Mouse (Mus musculus) cerebellum, adult 2 months (tissue): ENCODE data around the gene 0610030E20Rik. TPM values are rescaled to one million over a fixed set of nuclear protein-coding genes. Genes with fewer than 3 reads are reported as not detected.

Source experiments
- DNase-seq, 2 experiments: peaks; one replicate each; pipeline ENCODE4 v3.0.0; 2021
- H3K27ac ChIP-seq: fragments of 200-500 bp; 2 replicates; pipeline ENCODE4 v1.5.1; 2012; ENCODE audit warnings: low read length, control low read depth, inconsistent platforms; ENCODE audit not compliant: insufficient read depth
- H3K27me3 ChIP-seq: fragments of 200-500 bp; 2 replicates; pipeline ENCODE4 v1.6.1; 2012; ENCODE audit warnings: inconsistent platforms, mild to moderate bottlenecking, low read length, moderate library complexity; ENCODE audit not compliant: control insufficient read depth, insufficient read depth
- H3K4me1 ChIP-seq: fragments of 200-500 bp; 2 replicates; pipeline ENCODE4 v1.6.1; 2011; ENCODE audit warnings: low read length; ENCODE audit not compliant: control insufficient read depth, insufficient read depth
- H3K4me3 ChIP-seq: fragments of 200-500 bp; replicated peaks from 2 replicates; pipeline ENCODE3; 2011; ENCODE audit warnings: mild to moderate bottlenecking, low read depth, low read length, control low read depth; ENCODE audit not compliant: insufficient read depth
- CTCF ChIP-seq: fragments of 200-500 bp; IDR thresholded peaks from 2 replicates; pipeline ENCODE4 v1.5.1; 2011; ENCODE audit warnings: low read depth, mild to moderate bottlenecking, control low read depth, low read length, moderate library complexity, borderline replicate concordance; ENCODE audit not compliant: insufficient read depth
- POLR2A ChIP-seq: fragments of 200-500 bp; IDR thresholded peaks from 2 replicates; pipeline ENCODE4 v1.6.1; 2011; ENCODE audit warnings: low read length, control low read depth, borderline replicate concordance; ENCODE audit not compliant: insufficient read depth
- WGBS: fragments of 180-500 bp; shearing (Covaris S2); methylation state at CpG from one replicate; pipeline ENCODE4 v1.1.7; 2018; 5-methylcytosine and 5-hydroxymethylcytosine counted together
- polyA plus RNA-seq: library from polyadenylated mRNA; depleted of rRNA; stranded (reverse); fragments of >200 nt; gene quantifications from 2 replicates; pipeline ENCODE4 v1.2.3, GENCODE M21; 2012; rRNA removed

The 0610030E20Rik gene
- 25.1 and 26.1 TPM in 2 replicates for polyA plus RNA-seq

- under 1% methylated on average over 71 of the region's 72 CpGs for WGBS
- peak; percentile 82 to 85 for DNase-seq
- peaks cover 13% of the 10 kb centered on the region for H3K4me1 ChIP-seq
- peak within 1 kb of the TSS; percentile 83 for H3K27ac ChIP-seq
- H3K4me3 ChIP-seq: peak within 1 kb of the TSS; percentile 80
- H3K27me3 ChIP-seq: no peaks in the 10 kb centered on the region
- TF ChIP-seq CTCF (no peak), POLR2A (peak; percentile 71; the same call in 1 of the 2 replicates)
Measured at GRCm38 (mm10) chr6:72347166-72347941, at the start of gene 0610030E20Rik. TSS of gene 0610030E20Rik (plus strand) at chr6:72347317.

- H3K27ac ChIP-seq: no peak overlapping the region
- H3K27me3 ChIP-seq: no peaks in the 10 kb centered on the region
- TF ChIP-seq POLR2A: no peak
- TF ChIP-seq CTCF: no peak
- no peak overlapping the region for H3K4me3 ChIP-seq
- WGBS: 20% methylated on average over 3 of the region's 3 CpGs
- no peaks in the 10 kb centered on the region for H3K4me1 ChIP-seq
- DNase-seq: peak in 1 of 2 experiments; percentile 45
Measured at GRCm38 (mm10) chr6:72297825-72298224, 49.3 kb upstream of the 0610030E20Rik start.

GRCm38 (mm10) chr6:72302349-72302925 is 44.7 kb upstream of the 0610030E20Rik start:
- peaks cover 12% of the 10 kb centered on the region for H3K4me1 ChIP-seq
- H3K27me3 ChIP-seq: no peaks in the 10 kb centered on the region
- H3K27ac ChIP-seq: no peak overlapping the region
- TF ChIP-seq POLR2A (no peak), CTCF (no peak)
- WGBS: 89% methylated on average over 11 of the region's 11 CpGs
- no peak for DNase-seq
- H3K4me3 ChIP-seq: no peak overlapping the region

- DNase-seq: no peak
- Histone ChIP-seq H3K27ac (no peak overlapping the region), H3K27me3 (no peaks in the 10 kb centered on the region), H3K4me3 (no peak overlapping the region), H3K4me1 (peaks cover 14% of the 10 kb centered on the region)
- TF ChIP-seq POLR2A: no peak
- no peak for TF ChIP-seq CTCF
- WGBS: 78% methylated on average over 9 of the region's 9 CpGs
Measured at GRCm38 (mm10) chr6:72303510-72303909, 43.6 kb upstream of the 0610030E20Rik start.

GRCm38 (mm10) chr6:72312198-72312597 is 34.9 kb upstream of the 0610030E20Rik start:
- WGBS: 95% methylated on average over 3 of the region's 3 CpGs
- no peaks in the 10 kb centered on the region for H3K27me3 ChIP-seq
- TF ChIP-seq POLR2A: no peak
- TF ChIP-seq CTCF: no peak
- no peak overlapping the region for H3K27ac ChIP-seq
- DNase-seq: no peak
- peaks cover 7% of the 10 kb centered on the region for H3K4me1 ChIP-seq
- no peak overlapping the region for H3K4me3 ChIP-seq

GRCm38 (mm10) chr6:72313124-72313867 is 33.8 kb upstream of the 0610030E20Rik start:
- H3K4me1 ChIP-seq: peaks cover 3% of the 10 kb centered on the region; the same call in 1 of the 2 replicates
- no peak for DNase-seq
- H3K27me3 ChIP-seq: no peaks in the 10 kb centered on the region
- no peak overlapping the region for H3K4me3 ChIP-seq
- TF ChIP-seq CTCF (no peak), POLR2A (no peak)
- H3K27ac ChIP-seq: no peak overlapping the region
- WGBS: 81% methylated on average over 11 of the region's 11 CpGs

GRCm38 (mm10) chr6:72315384-72315783 is 31.7 kb upstream of the 0610030E20Rik start:
- WGBS: 83% methylated on average over 2 of the region's 2 CpGs
- Histone ChIP-seq H3K27ac (no peak overlapping the region), H3K27me3 (no peaks in the 10 kb centered on the region), H3K4me3 (no peak overlapping the region), H3K4me1 (no peaks in the 10 kb centered on the region)
- DNase-seq: no peak
- no peak for TF ChIP-seq POLR2A
- no peak for TF ChIP-seq CTCF
